Mouse (Mus musculus): Measurements from ENCODE around the gene Evc2.

Gene Evc2

GRCm38 (mm10) chr5:37338288-37338687, at the start of gene Evc2:
Gene Evc2, plus strand, starts transcription at chr5:37338499.
- peak; percentile 82 for DNase-seq (ENCODE audit: low read depth, low spot score)

- DNase-seq (ENCODE audit: low read depth, low spot score) = peak; percentile 67
Observed at GRCm38 (mm10) chr5:37289236-37289635, 49.1 kb upstream of the Evc2 start.

GRCm38 (mm10) chr5:37290983-37291382, 47.3 kb upstream of the Evc2 start:
- DNase-seq (ENCODE audit: low read depth, low spot score) = peak; percentile 21

GRCm38 (mm10) chr5:37296717-37297116, 41.6 kb upstream of the Evc2 start:
- DNase-seq (ENCODE audit: low read depth, low spot score) = no peak

- DNase-seq (ENCODE audit: low read depth, low spot score) = peak; percentile 52
Observed at GRCm38 (mm10) chr5:37298370-37298769, 39.9 kb upstream of the Evc2 start.

- no peak for DNase-seq (ENCODE audit: low read depth, low spot score)
Observed at GRCm38 (mm10) chr5:37310026-37310425, 28.3 kb upstream of the Evc2 start.

- DNase-seq (ENCODE audit: low read depth, low spot score) = no peak
Observed at GRCm38 (mm10) chr5:37312980-37313722, 25.1 kb upstream of the Evc2 start.

- no peak for DNase-seq (ENCODE audit: low read depth, low spot score)
Observed at GRCm38 (mm10) chr5:37318715-37319114, 19.6 kb upstream of the Evc2 start.

GRCm38 (mm10) chr5:37320174-37320573, 18.1 kb upstream of the Evc2 start:
- DNase-seq (ENCODE audit: low read depth, low spot score) = no peak

- no peak for DNase-seq (ENCODE audit: low read depth, low spot score)
Observed at GRCm38 (mm10) chr5:37320761-37321160, 17.5 kb upstream of the Evc2 start.

- no peak for DNase-seq (ENCODE audit: low read depth, low spot score)
Observed at GRCm38 (mm10) chr5:37326675-37327074, 11.6 kb upstream of the Evc2 start.

GRCm38 (mm10) chr5:37330449-37331132, 7.7 kb upstream of the Evc2 start:
- DNase-seq (ENCODE audit: low read depth, low spot score) = no peak

GRCm38 (mm10) chr5:37331133-37331505, 7.2 kb upstream of the Evc2 start:
- DNase-seq (ENCODE audit: low read depth, low spot score) = no peak

GRCm38 (mm10) chr5:37332066-37332465, 6.2 kb upstream of the Evc2 start:
- DNase-seq (ENCODE audit: low read depth, low spot score) = no peak

- DNase-seq (ENCODE audit: low read depth, low spot score) = no peak
Observed at GRCm38 (mm10) chr5:37335061-37335460, 3.2 kb upstream of the Evc2 start.

- DNase-seq (ENCODE audit: low read depth, low spot score) = peak; percentile 86
Observed at GRCm38 (mm10) chr5:37336485-37337105, 1.7 kb upstream of the Evc2 start, which contains the start of gene Evc. Gene Evc, minus strand, starts transcription at chr5:37336894.

- DNase-seq (ENCODE audit: low read depth, low spot score) = no peak
Observed at GRCm38 (mm10) chr5:37337696-37338095, 603 bp upstream of the Evc2 start.

GRCm38 (mm10) chr5:37343962-37344361, 5.7 kb downstream of the Evc2 start:
- no peak for DNase-seq (ENCODE audit: low read depth, low spot score)

- DNase-seq (ENCODE audit: low read depth, low spot score) = no peak
Observed at GRCm38 (mm10) chr5:37351791-37352190, 13.5 kb downstream of the Evc2 start.

- DNase-seq (ENCODE audit: low read depth, low spot score) = peak; percentile 46
Observed at GRCm38 (mm10) chr5:37354385-37354784, 16.1 kb downstream of the Evc2 start.

GRCm38 (mm10) chr5:37356027-37356426, 17.7 kb downstream of the Evc2 start:
- no peak for DNase-seq (ENCODE audit: low read depth, low spot score)

GRCm38 (mm10) chr5:37362618-37363017, 24.3 kb downstream of the Evc2 start:
- DNase-seq (ENCODE audit: low read depth, low spot score) = no peak

- DNase-seq (ENCODE audit: low read depth, low spot score) = no peak
Observed at GRCm38 (mm10) chr5:37363284-37363683, 25.0 kb downstream of the Evc2 start.
